Mouse (Mus musculus) embryo, embryonic 10.5 days (tissue): ENCODE results near the gene Msh3.
"Not testable (repeated sequence)": the region's sequence is repeated elsewhere in the genome, so short reads cannot be mapped to it uniquely, and the experiment has no call there.

Experiments used
- DNase-seq: peaks from one replicate; pipeline ENCODE4 v3.0.0-alpha.2; 2015; ENCODE audit warnings: low spot score

Gene Msh3

GRCm38 (mm10) chr13:92354456-92355271 lies at the start of gene Msh3, which contains the start of gene Dhfr:
TSS of gene Msh3 (minus strand) at chr13:92355003.
TSS of gene Dhfr (plus strand) at chr13:92354726.
- peak; percentile 99 for DNase-seq

- no peak for DNase-seq
Measured at GRCm38 (mm10) chr13:92403496-92403895, 48.7 kb upstream of the Msh3 start.

DNA sequence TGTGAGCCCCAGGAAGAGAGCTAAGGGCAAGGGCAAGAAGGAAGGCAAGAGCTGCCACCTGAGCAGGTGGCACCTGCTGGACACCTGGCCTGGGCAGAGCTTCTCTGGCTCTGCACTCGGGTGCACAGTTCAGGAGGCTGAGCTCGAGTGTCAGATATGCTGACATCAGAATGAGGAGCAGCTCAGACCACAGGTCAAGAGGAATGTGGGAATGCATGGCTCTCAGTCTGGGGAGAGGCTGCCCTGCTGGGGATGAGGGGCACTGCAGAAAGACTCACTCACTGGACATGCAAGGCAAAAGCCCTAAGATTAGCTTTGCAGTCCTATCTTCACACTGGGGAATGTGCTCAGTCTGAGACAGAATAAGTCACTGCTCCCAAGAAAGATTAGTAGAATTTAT lies 47.3 kb upstream of the Msh3 start:
- DNase-seq: no peak

DNA sequence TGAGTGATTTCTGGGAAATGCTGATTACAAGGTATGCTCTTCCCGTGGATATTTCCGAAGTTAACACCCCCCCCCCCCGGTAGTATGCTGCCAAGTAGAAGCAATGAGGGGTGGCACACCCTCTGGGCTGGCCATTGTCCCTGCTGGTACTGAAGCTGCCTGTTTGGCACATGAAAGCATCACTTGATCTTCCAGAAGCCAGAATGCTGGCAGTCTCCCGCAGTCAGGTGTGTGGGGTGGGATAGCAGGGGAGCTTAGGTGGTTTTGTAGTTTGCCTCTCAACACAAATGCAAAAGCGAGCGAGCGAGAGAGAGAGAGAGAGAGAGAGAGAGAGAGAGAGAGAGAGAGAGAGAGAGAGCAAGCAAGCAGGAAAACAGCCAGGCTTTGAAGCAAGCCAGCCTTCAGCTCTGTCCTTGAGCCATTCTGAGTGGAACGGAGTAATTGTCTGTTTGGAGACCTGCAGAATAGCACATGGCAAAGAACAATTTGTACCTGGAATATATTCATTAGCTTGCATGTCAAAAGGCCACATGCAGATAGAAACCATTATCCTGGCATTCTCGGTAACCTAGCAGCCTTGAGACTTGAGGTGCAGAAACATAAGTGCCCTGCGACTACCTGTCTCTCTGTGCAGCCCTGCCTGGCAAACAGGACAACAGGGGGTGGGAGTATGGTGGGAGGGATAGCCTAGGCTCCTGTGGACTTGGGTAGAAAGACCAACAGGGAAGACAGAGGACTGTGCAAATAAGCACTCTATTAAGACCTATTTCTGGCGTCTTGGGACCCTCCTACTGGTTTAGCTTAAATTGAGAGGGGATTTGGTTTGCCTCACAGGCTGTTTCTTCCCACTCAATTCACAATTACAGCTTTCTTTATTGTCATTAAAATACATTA lies 43.9 kb upstream of the Msh3 start:
- DNase-seq: no peak

GRCm38 (mm10) chr13:92393047-92393661 lies 38.4 kb upstream of the Msh3 start:
- DNase-seq: no peak

DNA sequence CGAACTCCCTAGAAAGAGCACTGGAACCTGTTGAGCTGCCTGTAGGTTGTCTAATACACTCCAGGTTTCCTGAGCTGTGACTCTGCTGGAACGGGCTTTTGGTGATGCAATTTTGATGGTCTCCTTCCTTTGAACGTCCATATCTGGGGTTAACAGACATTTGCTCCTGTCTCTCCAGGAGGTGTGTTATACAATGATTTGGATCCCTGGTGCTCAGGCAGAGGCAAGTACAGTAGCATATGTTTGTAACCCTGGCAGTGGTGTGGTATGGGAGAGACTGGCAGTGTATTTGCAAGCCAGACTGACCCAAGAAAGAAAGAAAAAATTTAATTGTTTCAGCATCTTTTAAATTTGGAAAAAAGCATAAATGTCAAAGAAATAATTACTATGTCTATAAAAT lies 32.6 kb upstream of the Msh3 start:
- no peak for DNase-seq

- DNase-seq: not testable (repeated sequence)
Measured at GRCm38 (mm10) chr13:92371466-92371865, 16.7 kb upstream of the Msh3 start.

DNA sequence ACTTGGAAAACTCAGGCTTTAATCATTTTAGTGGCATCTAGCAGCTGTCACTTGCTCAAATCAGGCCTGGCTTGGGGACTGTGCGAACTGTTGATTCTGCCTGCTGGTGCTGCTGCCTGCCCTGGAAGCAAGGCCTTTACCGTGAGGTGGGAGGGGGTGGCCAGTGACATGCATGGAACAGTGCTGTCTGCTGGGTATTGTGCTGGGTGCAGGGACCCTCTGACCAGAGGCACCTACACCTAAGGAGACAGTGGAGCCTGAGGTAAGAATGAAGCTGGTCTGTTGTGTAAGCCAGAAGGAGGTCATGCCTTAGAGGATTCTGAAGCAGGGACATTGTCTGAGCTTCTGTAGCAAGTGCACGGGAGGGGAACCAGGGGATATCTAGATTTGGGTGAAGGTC lies 16.0 kb upstream of the Msh3 start:
- no peak for DNase-seq

- DNase-seq: no peak
Measured at GRCm38 (mm10) chr13:92365312-92365711, 10.5 kb upstream of the Msh3 start.

GRCm38 (mm10) chr13:92361609-92362008 lies 6.8 kb upstream of the Msh3 start:
- DNase-seq: no peak

- peak; percentile 9 for DNase-seq
Measured at GRCm38 (mm10) chr13:92357644-92358043, 2.8 kb upstream of the Msh3 start.

DNA sequence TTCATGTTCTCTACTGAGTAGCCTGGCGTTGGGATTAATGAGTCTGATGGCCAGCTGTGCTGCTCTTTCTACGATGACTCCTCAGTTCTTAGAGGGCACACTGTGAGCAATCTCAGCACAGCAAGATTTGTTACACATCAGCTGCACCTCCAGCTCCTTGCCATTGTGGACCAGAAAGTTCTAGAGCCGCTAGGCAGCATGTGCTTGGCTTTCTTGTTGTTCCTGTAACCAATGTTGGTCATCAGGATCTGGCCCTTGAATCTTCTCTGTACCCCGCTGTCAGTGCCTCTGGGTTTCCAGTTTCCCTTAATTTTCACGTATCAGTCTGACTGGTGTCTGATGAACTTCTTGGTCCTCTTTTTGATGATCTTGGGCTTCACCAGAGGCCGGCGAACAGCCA lies 1.6 kb upstream of the Msh3 start:
- peak; percentile 29 for DNase-seq

DNA sequence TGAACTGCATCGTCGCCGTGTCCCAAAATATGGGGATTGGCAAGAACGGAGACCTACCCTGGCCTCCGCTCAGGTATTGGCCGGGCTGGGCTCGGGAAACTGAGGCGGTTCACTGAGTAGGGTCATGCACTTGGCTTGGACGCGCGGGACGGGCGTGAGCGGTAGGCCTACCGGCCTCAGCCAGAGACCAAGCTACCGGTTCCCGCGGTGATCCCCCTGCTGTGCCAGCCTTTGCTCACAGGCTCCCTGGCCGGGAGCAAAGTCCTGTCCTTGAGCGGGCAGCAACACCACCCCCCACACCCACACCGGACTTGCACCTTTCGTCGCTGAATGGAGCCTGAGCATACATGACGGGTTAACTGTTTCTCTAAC lies 455 bp upstream of the Msh3 start:
- DNase-seq: no peak

GRCm38 (mm10) chr13:92353956-92354355 lies 847 bp downstream of the Msh3 start:
- peak; percentile 10 for DNase-seq

- no peak for DNase-seq
Measured at GRCm38 (mm10) chr13:92351100-92351499, 3.7 kb downstream of the Msh3 start.

GRCm38 (mm10) chr13:92346338-92346737 lies 8.5 kb downstream of the Msh3 start:
- DNase-seq: no peak

- DNase-seq: no peak
Measured at GRCm38 (mm10) chr13:92344033-92344432, 10.8 kb downstream of the Msh3 start.

- DNase-seq: no peak
Measured at GRCm38 (mm10) chr13:92339787-92340186, 15.0 kb downstream of the Msh3 start.

DNA sequence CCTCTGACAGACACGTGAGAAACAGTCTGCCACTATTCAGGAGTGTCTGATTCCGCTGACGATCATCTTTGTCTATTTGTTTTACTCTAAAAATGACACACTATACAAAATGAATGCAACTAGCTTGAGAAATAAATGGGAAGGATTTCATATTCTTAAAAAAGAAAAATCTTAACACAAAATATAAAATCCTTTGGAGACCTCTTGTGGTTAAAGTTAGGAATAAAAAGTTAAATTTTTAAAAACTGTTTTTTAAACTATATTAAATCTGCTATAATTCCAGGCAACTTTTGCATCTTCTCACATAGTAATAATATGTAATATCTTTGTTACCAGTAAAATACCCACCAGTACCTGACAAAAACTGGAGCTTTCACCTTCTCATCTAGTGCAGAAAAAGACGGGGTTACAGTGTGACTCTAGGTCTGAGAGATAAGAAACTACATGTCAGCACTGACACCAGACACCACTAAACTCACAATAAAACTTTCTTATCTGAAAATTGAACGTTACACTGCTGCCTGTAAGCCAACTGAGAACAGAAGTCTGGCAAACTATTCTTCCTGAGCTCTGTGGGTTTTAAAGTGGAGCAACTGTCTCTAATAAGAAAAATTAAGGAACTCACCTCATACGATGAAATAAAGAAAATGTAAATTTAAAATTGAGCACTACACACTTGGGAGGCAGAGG lies 16.9 kb downstream of the Msh3 start:
- DNase-seq: no peak

GRCm38 (mm10) chr13:92336857-92337256 lies 17.9 kb downstream of the Msh3 start:
- no peak for DNase-seq

DNA sequence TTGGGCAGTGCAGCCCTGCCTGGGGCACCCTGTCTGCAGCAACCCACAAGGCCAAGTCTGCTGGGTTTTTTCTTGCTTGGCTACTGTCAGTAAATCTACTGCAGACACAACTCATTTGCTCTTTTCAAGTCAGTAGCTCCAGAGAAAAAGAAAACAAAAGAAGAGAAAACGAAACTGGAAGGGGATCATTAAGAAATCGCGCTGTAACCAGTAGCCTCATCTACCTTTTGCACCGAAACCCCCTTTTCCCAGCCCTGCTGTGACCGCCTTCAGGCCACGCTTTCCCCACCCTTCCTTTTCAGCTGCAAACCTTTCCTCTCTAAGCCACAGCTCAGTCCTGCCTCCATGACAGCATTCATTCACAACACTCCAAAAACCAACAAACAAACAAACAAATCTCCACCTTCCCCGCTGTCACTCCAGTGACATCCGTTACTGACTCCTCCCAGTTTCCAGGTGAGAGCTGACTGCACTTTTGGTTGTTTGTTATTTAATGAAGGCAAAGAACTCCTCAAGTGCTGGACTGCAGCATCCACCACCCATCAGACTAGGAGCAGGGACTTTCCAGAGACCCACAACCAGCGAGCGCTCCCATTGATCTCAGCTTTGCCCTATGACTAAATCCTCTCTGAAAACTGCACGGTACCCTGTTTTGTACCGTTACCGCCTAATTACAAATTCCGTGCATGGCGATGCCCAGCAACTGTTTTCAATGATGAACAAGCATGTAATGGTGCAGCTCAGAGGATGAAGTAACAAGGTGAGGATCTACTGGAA lies 22.5 kb downstream of the Msh3 start:
- DNase-seq: no peak
